Mouse (Mus musculus) olfactory bulb, adult 2 months (tissue): Measurements from ENCODE around the gene Nfu1.

ENCODE experiments used
- CTCF ChIP-seq: fragments of 200-500 bp; IDR thresholded peaks from 2 replicates; pipeline ENCODE4 v1.5.1; 2012; ENCODE audit warnings: low read depth, mild to moderate bottlenecking, low read length, moderate library complexity; ENCODE audit not compliant: insufficient read depth
- POLR2A ChIP-seq: fragments of 200-500 bp; IDR thresholded peaks from 2 replicates; pipeline ENCODE4 v1.6.1; 2012; ENCODE audit warnings: mild to moderate bottlenecking, low read depth, low read length, moderate library complexity; ENCODE audit not compliant: insufficient read depth

- no peak for TF ChIP-seq CTCF
- TF ChIP-seq POLR2A, result no peak
These were observed 11.7 kb upstream of the Nfu1 start for GRCm38 (mm10) chr6:86997360-86997759.
